In the genomic region with DNA sequence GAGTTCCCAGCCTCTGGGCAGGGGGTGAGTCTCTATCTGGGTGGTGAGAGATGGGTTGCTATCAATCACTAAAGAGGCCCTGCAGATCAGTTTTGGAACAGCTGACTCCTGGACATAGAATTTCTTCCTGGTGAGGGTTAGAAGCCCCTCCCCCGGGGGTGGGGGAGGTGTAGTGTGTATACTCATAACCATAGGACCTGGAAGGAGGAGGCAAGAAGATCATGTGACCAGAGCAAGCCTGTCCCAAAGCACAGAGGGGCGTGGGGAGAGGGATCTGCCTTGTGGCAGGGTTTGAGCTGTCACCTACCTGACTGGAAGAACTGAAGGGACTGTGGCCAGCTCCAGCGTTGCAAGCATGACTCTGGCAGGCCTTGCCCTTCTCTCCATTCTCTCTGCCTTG, we compare ENCODE assay signal across 9 mouse cellular contexts. TPM values are rescaled to one million over a fixed set of nuclear protein-coding genes. Genes with fewer than 3 reads are reported as not detected.
A peak's percentile ranks its signal among the peaks of the same experiment; 100 is the strongest.
DNase-seq lines count a peak whose midpoint lies in the region; ATAC-seq and TF ChIP-seq lines count a peak whose summit lies in the region.
"Had no signal": no experiment of that assay in that cellular context is flagged by ENCODE, and none has a peak within 500 bp of the region (broad histone marks: within the 10 kb centered on the region; RNA-seq: fewer than 3 reads in every experiment).

No protein-coding gene starts in this region.

- in situ Hi-C loops in CH12.LX (cut with MboI; ENCODE audit: low pct_ligation_motif_present, low pct_unique_long_range_greater_than_20kb, low sequenced_read_pairs): no loop called here

- dilution Hi-C loops in CH12.LX (cut with MboI; ENCODE audit: extremely low pct_ligation_motif_present, extremely low pct_unique_long_range_greater_than_20kb, low sequenced_read_pairs): no loop called here

- H3K9me3 ChIP-seq in CH12.LX (replicated peaks; ENCODE audit: low read length): no peaks in the 10 kb centered on the region
- no peaks in the 10 kb centered on the region for H3K9me3 ChIP-seq in embryonic facial prominence, embryonic 15.5 days (replicated peaks)
- no peaks in the 10 kb centered on the region for H3K9me3 ChIP-seq in liver, embryonic 13.5 days (replicated peaks)

- ATAC-seq in embryonic facial prominence, embryonic 15.5 days (ENCODE audit: insufficient number of reproducible peaks, low FRiP score, low TSS enrichment, low read depth): peak; percentile 63; the same call in 1 of the 2 replicates
- 0 out of 2 replicates have a peak, but pooled peaks have one; percentile 34 for ATAC-seq in liver, embryonic 13.5 days (ENCODE audit: low read depth)

- peak overlapping the region; percentile 28; the same call in 1 of the 2 replicates for H3K27ac ChIP-seq in gastrocnemius, adult 2 months
- H3K27ac ChIP-seq in CH12.LX (ENCODE audit: insufficient read depth, low read depth): no peak overlapping the region
- H3K27ac ChIP-seq in embryonic facial prominence, embryonic 15.5 days (replicated peaks): 0 out of 2 replicates have a peak overlapping the region, but pooled peaks have one; percentile 44
- no peak overlapping the region for H3K27ac ChIP-seq in liver, embryonic 13.5 days

- DNase-seq in gastrocnemius, adult 2 months: no peak
- no peak for DNase-seq in gastrocnemius, postnatal 14 days
- peak; percentile 95 for DNase-seq in CH12.LX (ENCODE audit: extremely low read depth)
- DNase-seq in liver, embryonic 13.5 days: no peak
- no peak for DNase-seq in urinary bladder, adult 18-20 months (ENCODE audit: low spot score in 2 of 2)
- no peak for DNase-seq in B cell, adult 2 months
- no peak for DNase-seq in layer of hippocampus, postnatal 14 days (ENCODE audit: low spot score in 2 of 2)
- DNase-seq: kidney, adult 11 months had no signal

- H3K36me3 ChIP-seq in CH12.LX (replicated peaks in 1 of 2; ENCODE audit: control insufficient read depth in 1 of 2, insufficient read depth in 1 of 2, low read length in 1 of 2): peaks cover 0 to 6% of the 10 kb centered on the region in 2 experiments
- no peaks in the 10 kb centered on the region for H3K36me3 ChIP-seq in embryonic facial prominence, embryonic 15.5 days
- H3K36me3 ChIP-seq in liver, embryonic 13.5 days: no peaks in the 10 kb centered on the region

- peak overlapping the region; percentile 16; the same call in 1 of the 2 replicates for H3K4me2 ChIP-seq in CH12.LX (ENCODE audit: insufficient read depth, low read depth, poor library complexity, severe bottlenecking)
- no peak overlapping the region for H3K4me2 ChIP-seq in embryonic facial prominence, embryonic 15.5 days (replicated peaks)
- H3K4me2 ChIP-seq in liver, embryonic 13.5 days: no peak overlapping the region

- TF ChIP-seq EP300 in CH12.LX (IDR thresholded peaks at IDR 0.05; ENCODE audit: low read length): peak; percentile 40

- H3K27me3 ChIP-seq in CH12.LX (replicated peaks): no peaks in the 10 kb centered on the region
- H3K27me3 ChIP-seq in embryonic facial prominence, embryonic 15.5 days: no peaks in the 10 kb centered on the region
- no peaks in the 10 kb centered on the region for H3K27me3 ChIP-seq in liver, embryonic 13.5 days

- H3K9ac ChIP-seq in CH12.LX (ENCODE audit: insufficient read depth, low read depth): 0 out of 2 replicates have a peak overlapping the region, but pooled peaks have one; percentile 1
- no peak overlapping the region for H3K9ac ChIP-seq in embryonic facial prominence, embryonic 15.5 days
- no peak overlapping the region for H3K9ac ChIP-seq in liver, embryonic 13.5 days

- intact Hi-C loops in gastrocnemius, adult 2 months (cut with DNase I): no loop called here
- intact Hi-C loops in gastrocnemius, postnatal 14 days (cut with DNase I; ENCODE audit: low total_unique reads): no loop called here

- no peaks in the 10 kb centered on the region for H3K79me2 ChIP-seq in CH12.LX (replicated peaks; ENCODE audit: control insufficient read depth, extremely low read depth, insufficient read depth, poor library complexity, severe bottlenecking)

- 19% methylated on average over 3 of the region's 3 CpGs for WGBS in embryonic facial prominence, embryonic 15.5 days
- 16% methylated on average over 3 of the region's 3 CpGs for WGBS in liver, embryonic 13.5 days (ENCODE audit: insufficient replicate concordance)

- no peak for TF ChIP-seq RAD21 in CH12.LX (IDR thresholded peaks at IDR 0.05; ENCODE audit: low read depth, low read length)

- no peak overlapping the region for H3K4me3 ChIP-seq in gastrocnemius, adult 2 months
- H3K4me3 ChIP-seq in CH12.LX (replicated peaks in 1 of 3; ENCODE audit: low read depth in 2 of 3, low read length in 2 of 3, poor library complexity in 1 of 3): no peak overlapping the region
- no peak overlapping the region for H3K4me3 ChIP-seq in embryonic facial prominence, embryonic 15.5 days (replicated peaks)
- H3K4me3 ChIP-seq in liver, embryonic 13.5 days (replicated peaks): no peak overlapping the region

- TF ChIP-seq CTCF in gastrocnemius, adult 2 months (IDR thresholded peaks at IDR 0.05): no peak
- TF ChIP-seq CTCF in CH12.LX (conservative IDR thresholded peaks at IDR 0.05 in 1 of 2, IDR thresholded peaks at IDR 0.05 in 1 of 2; ENCODE audit: low read depth in 2 of 2, low read length in 2 of 2): no peak

- peaks cover 3 to 32% of the 10 kb centered on the region in 2 experiments; a peak in 3 of 4 replicates for H3K4me1 ChIP-seq in CH12.LX (ENCODE audit: control insufficient read depth in 1 of 2, insufficient read depth in 2 of 2)
- 0 out of 2 replicates have a peak, but pooled peaks cover 4% of the 10 kb centered on the region for H3K4me1 ChIP-seq in embryonic facial prominence, embryonic 15.5 days
- H3K4me1 ChIP-seq in liver, embryonic 13.5 days (replicated peaks): peaks cover 30% of the 10 kb centered on the region

- peak; percentile 41; the same call in 1 of the 2 replicates for TF ChIP-seq POLR2A in CH12.LX (IDR thresholded peaks at IDR 0.05; ENCODE audit: low read depth, low read length)

TF ChIP-seq in CH12.LX, 34 proteins besides CTCF, POLR2A, EP300 and RAD21 (continues in another document):
- no peak for TF ChIP-seq NRF1 (IDR thresholded peaks at IDR 0.05; ENCODE audit: low read depth, low read length)
- peak; percentile 80 for TF ChIP-seq IRF4 (IDR thresholded peaks at IDR 0.05; ENCODE audit: low read depth, low read length)
- TF ChIP-seq POLR2AphosphoS2 (IDR thresholded peaks at IDR 0.05; ENCODE audit: low read depth, low read length): no peak
- no peak for TF ChIP-seq MYC (IDR thresholded peaks at IDR 0.05; ENCODE audit: low read depth, low read length)
- TF ChIP-seq TBP (conservative IDR thresholded peaks at IDR 0.05; ENCODE audit: low read depth, low read length): no peak
- no peak for TF ChIP-seq UBTF (IDR thresholded peaks at IDR 0.05; ENCODE audit: low read depth, low read length)
- no peak for TF ChIP-seq GABPA (IDR thresholded peaks at IDR 0.05; ENCODE audit: insufficient replicate concordance, low read depth, low read length)
- TF ChIP-seq ELF1 (IDR thresholded peaks at IDR 0.05; ENCODE audit: low read depth, low read length): peak; percentile 63; the same call in 1 of the 2 replicates
- TF ChIP-seq ZNF384 (IDR thresholded peaks at IDR 0.05; ENCODE audit: low read depth, low read length): no peak
- peak; percentile 47; the same call in 1 of the 2 replicates for TF ChIP-seq BHLHE40 (IDR thresholded peaks at IDR 0.05; ENCODE audit: low read depth, low read length)
- TF ChIP-seq SIN3A (IDR thresholded peaks at IDR 0.05; ENCODE audit: low read length): peak; percentile 56; the same call in 1 of the 2 replicates
- 0 out of 2 replicates have a peak, but pooled peaks have one; percentile 35 for TF ChIP-seq HCFC1 (IDR thresholded peaks at IDR 0.05; ENCODE audit: low read depth, low read length)
- no peak for TF ChIP-seq SMC3 (IDR thresholded peaks at IDR 0.05; ENCODE audit: low read depth, low read length)
- TF ChIP-seq USF2 (conservative IDR thresholded peaks at IDR 0.05; ENCODE audit: low read depth, low read length): peak; percentile 81
- TF ChIP-seq MAFK (IDR thresholded peaks at IDR 0.05; ENCODE audit: insufficient replicate concordance, low read length): no peak
- TF ChIP-seq CHD1 (IDR thresholded peaks at IDR 0.05; ENCODE audit: low read depth, low read length): no peak
- no peak for TF ChIP-seq JUND (conservative IDR thresholded peaks at IDR 0.05; ENCODE audit: low read depth, low read length)
- no peak for TF ChIP-seq ZMIZ1 (IDR thresholded peaks at IDR 0.05; ENCODE audit: low read depth, low read length)
- no peak for TF ChIP-seq NELFE (IDR thresholded peaks at IDR 0.05; ENCODE audit: low read depth, low read length)
- TF ChIP-seq KAT2A (IDR thresholded peaks at IDR 0.05; ENCODE audit: insufficient replicate concordance, low read length): no peak

RNA-seq across cellular contexts. Expression of a gene that starts 18.1 kb away (rescaled TPM):
- total RNA-seq in gastrocnemius, adult 2 months (2021): 10 to 100 TPM; 24.2 to 31.5 TPM
- 10 to 100 TPM; 18.7 to 21.1 TPM for total RNA-seq in gastrocnemius, postnatal 14 days (2021)
- total RNA-seq in CH12.LX (2012; rRNA removed) (32.4 and 46.9 TPM in 2 replicates), CH12.LX (2014; rRNA removed) (132 and 140 TPM in 2 replicates)
- polyA plus RNA-seq in CH12.LX (2012; ENCODE audit: insufficient read length, low read depth): 101 and 121 TPM in 2 replicates
- 45.2 and 51.9 TPM in 2 replicates for polyA plus RNA-seq in embryonic facial prominence, embryonic 15.5 days (2015; fragmentation: Nextera tagmentation; extraction: Ambion mirVana)
- 39.3 and 47.5 TPM in 2 replicates for polyA plus RNA-seq in liver, embryonic 13.5 days (2015; fragmentation: Nextera tagmentation; extraction: Ambion mirVana)
- total RNA-seq in layer of hippocampus, postnatal 14 days (2021): 10 to 100 TPM; 24.5 to 25.4 TPM

RNA-seq across cellular contexts. Expression of a gene that starts 35.9 kb away (rescaled TPM):
- total RNA-seq in gastrocnemius, adult 2 months (2021): 10 to 100 TPM; 12.4 to 12.7 TPM
- total RNA-seq in gastrocnemius, postnatal 14 days (2021): 10 to 100 TPM; 11.4 to 11.6 TPM
- total RNA-seq in CH12.LX (2012; rRNA removed) (11.7 and 13.1 TPM in 2 replicates), CH12.LX (2014; rRNA removed) (28.9 and 29.4 TPM in 2 replicates)
- 47.2 and 55.7 TPM in 2 replicates for polyA plus RNA-seq in CH12.LX (2012; ENCODE audit: insufficient read length, low read depth)
- 41.5 and 41.6 TPM in 2 replicates for polyA plus RNA-seq in embryonic facial prominence, embryonic 15.5 days (2015; fragmentation: Nextera tagmentation; extraction: Ambion mirVana)
- polyA plus RNA-seq in liver, embryonic 13.5 days (2015; fragmentation: Nextera tagmentation; extraction: Ambion mirVana): 9.7 and 13.1 TPM in 2 replicates
- total RNA-seq in layer of hippocampus, postnatal 14 days (2021): 10 to 100 TPM; 25.7 to 26.4 TPM

RNA-seq across cellular contexts. Expression of a gene that starts 59.4 kb away (rescaled TPM):
- total RNA-seq in gastrocnemius, adult 2 months (2021): 1 to 10 TPM; 4.8 to 7.3 TPM
- 1 to 10 TPM; 2.9 to 3.1 TPM for total RNA-seq in gastrocnemius, postnatal 14 days (2021)
- total RNA-seq in CH12.LX (2012; rRNA removed): 36.0 and 38.1 TPM in 2 replicates
- 31.9 and 39.2 TPM in 2 replicates for total RNA-seq in CH12.LX (2014; rRNA removed)
- polyA plus RNA-seq in CH12.LX (2012; ENCODE audit: insufficient read length, low read depth): 45.2 and 55.9 TPM in 2 replicates
- 30.2 and 30.6 TPM in 2 replicates for polyA plus RNA-seq in embryonic facial prominence, embryonic 15.5 days (2015; fragmentation: Nextera tagmentation; extraction: Ambion mirVana)
- polyA plus RNA-seq in liver, embryonic 13.5 days (2015; fragmentation: Nextera tagmentation; extraction: Ambion mirVana): 9.3 and 9.9 TPM in 2 replicates
- total RNA-seq in layer of hippocampus, postnatal 14 days (2021): 10 to 100 TPM; 61.4 to 61.8 TPM

Comparison
In these comparisons a context has a peak if more than half of its experiments do, and no peak if none do; other contexts are left out.
1. H3K27ac ChIP-seq: peak in gastrocnemius, adult 2 months (single experiment) and embryonic facial prominence, embryonic 15.5 days (single experiment); none in CH12.LX (single experiment) and liver, embryonic 13.5 days (single experiment).